In genomic region chr7:133889986-133890385, GRCm38 (mm10) we compare ENCODE assay signal across 23 mouse cellular contexts.
"Had no signal": no experiment of that assay in that cellular context is flagged by ENCODE, and none has a peak within 500 bp of the region (broad histone marks: within the 10 kb centered on the region; RNA-seq: fewer than 3 reads in every experiment).

No protein-coding gene starts in this region.

- H3K9me3 ChIP-seq: embryonic facial prominence, embryonic 10.5 days; embryonic facial prominence, embryonic 12.5 days; embryonic facial prominence, embryonic 13.5 days; embryonic facial prominence, embryonic 15.5 days; forebrain, embryonic 10.5 days; forebrain, embryonic 12.5 days; forebrain, embryonic 13.5 days; forebrain, embryonic 15.5 days had no signal

- H3K27me3 ChIP-seq: embryonic facial prominence, embryonic 12.5 days; embryonic facial prominence, embryonic 13.5 days; embryonic facial prominence, embryonic 15.5 days; forebrain, embryonic 12.5 days; forebrain, embryonic 13.5 days; forebrain, embryonic 15.5 days had no signal

- H3K4me1 ChIP-seq: embryonic facial prominence, embryonic 10.5 days; embryonic facial prominence, embryonic 12.5 days; embryonic facial prominence, embryonic 15.5 days; forebrain, embryonic 10.5 days; forebrain, embryonic 12.5 days; forebrain, embryonic 13.5 days; forebrain, embryonic 15.5 days had no signal

- H3K9ac ChIP-seq: embryonic facial prominence, embryonic 12.5 days; embryonic facial prominence, embryonic 13.5 days; embryonic facial prominence, embryonic 15.5 days; forebrain, embryonic 12.5 days; forebrain, embryonic 13.5 days; forebrain, embryonic 15.5 days; forebrain, postnatal 0 days had no signal

- H3K36me3 ChIP-seq: embryonic facial prominence, embryonic 10.5 days; embryonic facial prominence, embryonic 12.5 days; embryonic facial prominence, embryonic 13.5 days; embryonic facial prominence, embryonic 15.5 days; forebrain, embryonic 10.5 days; forebrain, embryonic 12.5 days; forebrain, embryonic 15.5 days had no signal

- H3K4me2 ChIP-seq: embryonic facial prominence, embryonic 12.5 days; embryonic facial prominence, embryonic 13.5 days; embryonic facial prominence, embryonic 15.5 days; forebrain, embryonic 12.5 days; forebrain, embryonic 13.5 days; forebrain, embryonic 15.5 days had no signal

- H3K4me3 ChIP-seq: embryonic facial prominence, embryonic 10.5 days; embryonic facial prominence, embryonic 12.5 days; embryonic facial prominence, embryonic 13.5 days; embryonic facial prominence, embryonic 15.5 days; erythroblast, embryonic 14.5 days; forebrain, embryonic 10.5 days; forebrain, embryonic 12.5 days; forebrain, embryonic 13.5 days; forebrain, embryonic 15.5 days; gastrocnemius, adult 2 months had no signal

- ATAC-seq: forebrain, embryonic 13.5 days; forebrain, embryonic 14.5 days; forebrain, embryonic 15.5 days; forebrain, embryonic 16.5 days; forebrain, postnatal 0 days had no signal

- H3K27ac ChIP-seq: embryonic facial prominence, embryonic 10.5 days; embryonic facial prominence, embryonic 12.5 days; embryonic facial prominence, embryonic 13.5 days; embryonic facial prominence, embryonic 15.5 days; forebrain, embryonic 10.5 days; forebrain, embryonic 12.5 days; forebrain, embryonic 13.5 days; forebrain, embryonic 15.5 days; gastrocnemius, adult 2 months had no signal

- DNase-seq: cerebellum, adult 18-20 months; cerebellum, adult 2 months; cerebellum, adult 8-10 months; cerebellum, adult 9-10 months; cerebellum, adult 9-11 months; cerebellum, postnatal 10 days; cerebellum, postnatal 14 days; cerebellum, postnatal 25 days; cerebellum, postnatal 36 days; embryo, embryonic 11 days; forebrain, postnatal 0 days had no signal
